Mouse (Mus musculus) heart, adult 2 months (tissue): ENCODE measurements around the gene Nufip1.

Experiments used
- CTCF ChIP-seq: fragments of 200-600 bp; IDR thresholded peaks from 2 replicates; pipeline ENCODE4 v1.8.1; 2022; ENCODE audit warnings: antibody characterized with exemption, mild to moderate bottlenecking, moderate library complexity
- EP300 ChIP-seq: fragments of 200-500 bp; IDR thresholded peaks from 2 replicates; pipeline ENCODE4 v1.6.1; 2011; ENCODE audit warnings: low read depth, low read length, control low read depth; ENCODE audit not compliant: insufficient read depth

- TF ChIP-seq CTCF (no peak), EP300 (no peak)
Observed at GRCm38 (mm10) chr14:76164236-76164635, 53.5 kb downstream of the Nufip1 start.
